Mouse (Mus musculus) ES-E14 (cell line): Measurements from ENCODE around the gene Gh. TPM values are rescaled to one million over a fixed set of nuclear protein-coding genes. Genes with fewer than 3 reads are reported as not detected.

Experiments used
- DNase-seq: peaks from one replicate; pipeline ENCODE4 v3.0.0-alpha.2; 2013; ENCODE audit warnings: low read depth, low spot score
- H3K27ac ChIP-seq: 2 replicates; pipeline ENCODE4 v1.5.1; 2012; ENCODE audit warnings: low read depth, mild to moderate bottlenecking, low read length, moderate library complexity, mixed read lengths; ENCODE audit not compliant: poor library complexity, insufficient read depth, severe bottlenecking
- H3K36me3 ChIP-seq: 2 replicates; pipeline ENCODE4 v1.6.1; 2012; ENCODE audit warnings: mild to moderate bottlenecking, low read length, moderate library complexity, mixed read lengths; ENCODE audit not compliant: control insufficient read depth, poor library complexity, insufficient read depth, severe bottlenecking
- H3K4me1 ChIP-seq, 2 experiments: fragments of 150-350 bp in 1 of 2; sonication (generic) in 1 of 2; 2 replicates each; pipeline ENCODE4 v1.6.1; 2012; ENCODE audit warnings: low read length in 2 of 2, mild to moderate bottlenecking in 1 of 2, mixed read lengths in 1 of 2; ENCODE audit not compliant: control insufficient read depth in 2 of 2, insufficient read depth in 2 of 2, poor library complexity in 1 of 2
- H3K4me3 ChIP-seq, 2 experiments: fragments of 150-350 bp in 1 of 2; sonication (generic) in 1 of 2; 2 replicates each; pipeline ENCODE4 v1.5.1; 2012; ENCODE audit warnings: low read length in 2 of 2, low read depth in 1 of 2, mild to moderate bottlenecking in 1 of 2, mixed read lengths in 1 of 2; ENCODE audit not compliant: insufficient read depth in 1 of 2, poor library complexity in 1 of 2, severe bottlenecking in 1 of 2
- H3K9ac ChIP-seq: 2 replicates; pipeline ENCODE4 v1.6.1; 2012; ENCODE audit warnings: low read depth, mild to moderate bottlenecking, low read length, mixed read lengths; ENCODE audit not compliant: poor library complexity, insufficient read depth, severe bottlenecking
- H3K9me3 ChIP-seq: fragments of 150-350 bp; sonication (generic); 2 replicates; pipeline ENCODE4 v1.6.1; 2012; ENCODE audit warnings: low read depth, mild to moderate bottlenecking, low read length; ENCODE audit not compliant: control insufficient read depth, insufficient read depth
- CHD2 ChIP-seq: IDR thresholded peaks from 2 replicates; pipeline ENCODE4 v1.6.1; 2014; ENCODE audit warnings: mild to moderate bottlenecking, low read depth, low read length, inconsistent platforms
- HCFC1 ChIP-seq: IDR thresholded peaks from 2 replicates; pipeline ENCODE4 v1.6.1; 2012; ENCODE audit warnings: low read length, inconsistent platforms, borderline replicate concordance; ENCODE audit not compliant: insufficient read depth
- MAFK ChIP-seq: IDR thresholded peaks from 2 replicates; pipeline ENCODE4 v1.6.1; 2014; ENCODE audit warnings: mild to moderate bottlenecking, low read depth, low read length, inconsistent platforms; ENCODE audit not compliant: insufficient read depth
- ZC3H11A ChIP-seq: IDR thresholded peaks from 2 replicates; pipeline ENCODE4 v1.6.1; 2012; ENCODE audit warnings: low read depth, mild to moderate bottlenecking, inconsistent platforms, low read length, borderline replicate concordance
- ZNF384 ChIP-seq: IDR thresholded peaks from 2 replicates; pipeline ENCODE4 v1.6.1; 2012; ENCODE audit warnings: low read depth, low read length, inconsistent platforms
- in situ Hi-C, 2 experiments: fragments of 600-800 bp; cut with MboI; formaldehyde crosslinking; loops; one replicate each; pipeline ENCODE4 v1.15.1; 2025; ENCODE audit warnings: low sequenced_read_pairs in 2 of 2, inconsistent platforms in 1 of 2; ENCODE audit not compliant: unreplicated experiment in 2 of 2
- total RNA-seq: library from RNA; depleted of rRNA; stranded (reverse); fragments of 300-350 nt; gene quantifications from 2 replicates; pipeline ENCODE4 v1.2.3, GENCODE M21; 2012

Gene Gh
- total RNA-seq, 1 experiment, result not detected

DNA sequence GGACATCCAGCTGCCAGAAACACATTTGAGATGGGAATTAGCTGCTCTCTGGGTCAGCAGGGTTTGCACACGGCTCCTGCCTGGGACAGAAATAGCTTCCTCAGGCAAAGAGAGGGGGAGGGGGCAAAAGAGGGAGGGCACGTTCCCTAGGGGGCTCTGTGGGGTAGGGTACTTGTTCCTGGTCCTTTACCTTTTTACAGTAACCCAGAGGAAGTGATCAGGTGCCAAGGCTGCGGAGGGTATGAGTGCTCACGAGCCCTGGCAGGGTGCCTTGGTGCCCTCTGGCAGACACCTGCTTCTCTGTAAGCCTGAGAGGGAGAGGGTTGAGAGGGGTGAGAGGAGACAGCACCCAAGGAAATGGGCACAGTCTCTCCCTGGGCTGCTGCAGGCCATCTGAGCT lies 30.8 kb upstream of the Gh start:
- Histone ChIP-seq H3K9me3 (no peaks in the 10 kb centered on the region), H3K27ac (no peak overlapping the region), H3K36me3 (no peaks in the 10 kb centered on the region), H3K4me1 (peaks cover 0 to 5% of the 10 kb centered on the region in 2 experiments; a peak in 2 of 4 replicates), H3K4me3 (no peak overlapping the region), H3K9ac (no peak overlapping the region)
- no peak for DNase-seq
- no peak for TF ChIP-seq CHD2
- no peak for TF ChIP-seq ZC3H11A
- TF ChIP-seq MAFK, result no peak
- no peak for TF ChIP-seq ZNF384
- TF ChIP-seq HCFC1, result no peak
- in situ Hi-C loops, result no loop called here

DNA sequence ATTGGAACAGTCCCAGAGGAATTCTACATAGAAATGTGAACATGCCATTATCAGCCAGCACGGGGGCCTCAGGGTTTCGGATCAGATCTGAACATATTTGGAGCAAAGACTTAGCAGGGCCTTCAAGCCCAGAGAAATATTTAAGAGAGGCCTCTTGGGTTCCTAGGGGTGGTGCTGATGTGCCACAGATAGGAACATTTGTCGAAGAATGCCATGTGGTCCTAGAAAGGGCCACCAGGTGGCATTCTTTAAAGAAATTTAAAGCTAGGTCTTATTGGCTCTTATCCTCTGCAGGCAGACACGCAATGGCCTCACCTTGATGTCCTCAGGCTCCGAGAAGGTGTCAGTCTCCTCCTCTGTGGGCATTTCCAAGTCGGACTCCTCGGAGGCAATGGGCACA lies 28.0 kb upstream of the Gh start:
- in situ Hi-C loops, result no loop called here
- no peak overlapping the region for H3K9ac ChIP-seq
- TF ChIP-seq HCFC1 (no peak), CHD2 (no peak), ZNF384 (no peak), MAFK (no peak), ZC3H11A (no peak)
- no peaks in the 10 kb centered on the region for H3K36me3 ChIP-seq
- DNase-seq, result no peak
- H3K4me1 ChIP-seq, result peaks cover 0 to 7% of the 10 kb centered on the region in 2 experiments; a peak in 2 of 4 replicates
- H3K4me3 ChIP-seq, result no peak overlapping the region
- H3K27ac ChIP-seq, result no peak overlapping the region
- no peaks in the 10 kb centered on the region for H3K9me3 ChIP-seq

DNA sequence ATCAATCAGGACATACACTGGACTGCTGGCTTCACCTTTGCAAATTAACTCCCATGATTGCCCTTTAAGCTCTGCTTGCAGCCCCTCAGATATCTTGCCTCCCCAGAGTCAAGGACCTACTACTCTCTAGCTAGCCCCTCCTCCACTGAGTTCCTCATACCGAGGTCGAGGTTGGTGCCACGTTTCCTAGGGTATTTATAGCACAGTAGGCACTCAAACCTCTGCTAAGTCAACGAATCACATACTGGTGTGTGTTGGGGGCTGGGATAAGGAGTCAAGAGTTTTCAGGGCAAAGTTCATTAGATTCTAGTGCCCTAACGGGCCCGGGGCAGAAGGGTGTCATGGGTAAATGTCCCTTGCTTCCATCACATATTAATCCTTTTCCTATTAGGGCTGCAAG lies 27.5 kb upstream of the Gh start:
- peaks cover 0 to 7% of the 10 kb centered on the region in 2 experiments; a peak in 2 of 4 replicates for H3K4me1 ChIP-seq
- no peak overlapping the region for H3K4me3 ChIP-seq
- H3K27ac ChIP-seq, result no peak overlapping the region
- in situ Hi-C loops, result no loop called here
- no peak overlapping the region for H3K9ac ChIP-seq
- no peak for DNase-seq
- H3K9me3 ChIP-seq, result no peaks in the 10 kb centered on the region
- H3K36me3 ChIP-seq, result no peaks in the 10 kb centered on the region
- TF ChIP-seq MAFK (no peak), CHD2 (no peak), ZNF384 (no peak), HCFC1 (no peak), ZC3H11A (no peak)

DNA sequence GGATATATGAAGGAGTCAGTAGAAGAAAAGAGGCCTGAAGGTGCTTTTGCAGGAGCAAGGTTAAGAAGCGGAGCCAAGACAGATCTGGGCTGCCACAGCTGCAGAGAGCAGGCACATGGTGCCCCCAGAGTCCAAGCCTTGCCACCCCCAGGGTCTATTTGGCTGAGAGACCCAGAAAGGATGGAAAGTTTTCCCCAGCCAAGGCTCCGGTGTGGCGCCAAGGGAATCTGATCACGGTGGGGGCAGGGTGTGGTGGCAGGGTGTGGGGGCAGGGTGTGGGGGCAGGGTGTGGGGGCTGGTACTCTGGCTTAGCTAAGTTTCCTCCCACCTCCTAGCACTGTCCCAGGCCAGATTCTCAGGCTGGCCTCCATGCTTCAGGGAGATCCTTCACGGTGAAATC lies 26.9 kb upstream of the Gh start:
- H3K4me1 ChIP-seq, result peaks cover 0 to 5% of the 10 kb centered on the region in 2 experiments; a peak in 2 of 4 replicates
- TF ChIP-seq ZC3H11A (no peak), CHD2 (no peak), HCFC1 (no peak), ZNF384 (no peak), MAFK (no peak)
- no peak for DNase-seq
- no peaks in the 10 kb centered on the region for H3K36me3 ChIP-seq
- H3K9ac ChIP-seq, result no peak overlapping the region
- in situ Hi-C loops, result no loop called here
- H3K27ac ChIP-seq, result no peak overlapping the region
- no peaks in the 10 kb centered on the region for H3K9me3 ChIP-seq
- H3K4me3 ChIP-seq, result no peak overlapping the region

DNA sequence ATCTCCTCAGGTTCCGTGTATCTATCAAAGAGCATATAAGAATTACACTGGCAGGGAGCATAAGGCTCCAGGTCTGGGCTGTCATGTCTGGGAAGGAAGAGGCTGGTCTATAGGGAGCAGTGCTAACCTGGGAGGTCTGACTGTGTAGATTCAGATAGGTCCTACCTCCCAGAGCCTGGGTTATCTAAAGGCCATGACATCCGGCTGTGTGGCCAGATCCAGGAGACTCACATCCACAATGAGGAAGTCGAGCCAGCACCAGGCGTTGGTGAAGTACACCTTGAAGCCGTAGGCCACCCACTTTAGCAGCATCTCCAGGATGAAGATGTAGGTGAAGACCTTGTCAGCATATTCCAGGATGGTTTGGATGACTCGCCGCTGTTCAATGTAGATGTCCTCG lies 24.8 kb upstream of the Gh start:
- H3K9ac ChIP-seq, result no peak overlapping the region
- H3K9me3 ChIP-seq, result no peaks in the 10 kb centered on the region
- H3K27ac ChIP-seq, result no peak overlapping the region
- no peak for TF ChIP-seq HCFC1
- no peak for TF ChIP-seq ZNF384
- TF ChIP-seq MAFK, result no peak
- no peak for TF ChIP-seq ZC3H11A
- TF ChIP-seq CHD2, result no peak
- H3K36me3 ChIP-seq, result no peaks in the 10 kb centered on the region
- H3K4me3 ChIP-seq, result no peak overlapping the region
- in situ Hi-C loops, result no loop called here
- DNase-seq, result no peak
- peaks cover 0 to 5% of the 10 kb centered on the region in 2 experiments; a peak in 2 of 4 replicates for H3K4me1 ChIP-seq
